Mouse (Mus musculus) mouse embryonic stem cell (cell line): ENCODE results near the gene Agpat4.

Experiments used
- in situ Hi-C, 2 experiments: fragments of 300-500 bp; cut with MboI; formaldehyde crosslinking; loops; 1 replicate in 1 of 2; 3 replicates in 1 of 2; pipeline ENCODE4 v1.14.3; 2019 to 2020; ENCODE audit warnings: low sequenced_read_pairs in 2 of 2, low pct_unique_long_range_greater_than_20kb in 1 of 2, mixed read lengths in 1 of 2; ENCODE audit not compliant: unreplicated experiment in 1 of 2

Gene Agpat4

DNA sequence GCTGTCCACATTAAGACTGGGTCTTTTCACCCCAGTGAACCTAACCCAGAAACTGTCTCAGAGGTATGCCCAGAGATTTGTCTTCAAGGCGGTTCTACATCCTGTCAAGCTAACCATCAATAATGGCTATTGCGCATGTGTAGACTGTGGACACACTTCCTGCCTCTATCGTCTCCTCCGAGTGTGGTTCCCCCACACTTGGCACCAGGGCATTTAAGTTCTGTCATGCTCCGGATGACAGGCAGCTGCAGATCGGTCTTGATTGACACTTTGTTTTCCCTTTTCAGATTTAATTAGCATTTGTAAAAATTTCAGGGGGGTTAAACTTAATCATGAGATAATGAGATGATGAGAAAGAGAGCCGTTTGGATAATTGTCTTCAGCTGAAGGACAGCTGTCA is 56.4 kb downstream of the Agpat4 start:
- in situ Hi-C loops = no loop called here

- in situ Hi-C loops = no loop called here
Observed at GRCm38 (mm10) chr17:12175626-12176025, 57.1 kb downstream of the Agpat4 start.

- in situ Hi-C loops = no loop called here
Observed at GRCm38 (mm10) chr17:12179339-12179738, 60.8 kb downstream of the Agpat4 start.

DNA sequence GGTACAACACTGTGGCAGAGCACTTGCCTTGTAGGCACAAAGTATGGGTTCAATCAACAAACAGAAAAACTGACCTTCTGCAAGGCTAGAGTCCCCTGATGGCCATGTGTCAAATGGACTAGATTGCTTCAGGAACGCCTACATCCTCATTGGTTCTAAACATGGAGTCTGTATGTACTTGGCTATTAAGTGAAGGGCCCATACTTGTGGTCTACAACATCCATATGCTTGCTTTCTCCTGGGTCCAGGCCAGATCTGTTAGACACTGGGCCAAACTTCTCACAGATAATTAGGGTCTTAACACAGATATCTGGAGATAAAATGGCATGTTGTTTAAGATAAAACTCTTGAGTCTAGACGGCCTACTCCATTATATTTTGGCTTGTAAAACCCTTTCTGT is 61.3 kb downstream of the Agpat4 start:
- in situ Hi-C loops = no loop called here

- in situ Hi-C loops = no loop called here
Observed at GRCm38 (mm10) chr17:12182702-12183485, 64.4 kb downstream of the Agpat4 start.

GRCm38 (mm10) chr17:12184283-12184682 is 65.8 kb downstream of the Agpat4 start:
- in situ Hi-C loops = no loop called here

DNA sequence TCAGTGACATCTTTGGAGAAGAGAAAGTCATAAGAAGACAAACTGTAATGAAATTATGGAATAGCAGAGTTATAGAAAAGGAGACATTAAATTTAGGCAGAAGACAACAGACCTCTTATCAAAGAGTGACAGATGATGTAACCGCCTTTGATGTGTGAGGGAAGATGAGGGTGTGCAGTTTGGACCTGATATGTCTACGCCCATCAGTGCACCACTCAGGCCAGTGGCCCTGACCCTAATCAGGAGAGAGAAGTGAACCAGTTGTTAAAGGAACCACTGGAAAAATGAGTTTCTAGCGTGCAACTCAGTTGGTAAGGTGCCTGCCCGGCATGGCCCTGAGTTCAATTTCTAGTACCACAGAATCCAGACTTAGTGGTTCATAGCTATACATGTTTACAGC is 67.4 kb downstream of the Agpat4 start:
- in situ Hi-C loops = no loop called here

DNA sequence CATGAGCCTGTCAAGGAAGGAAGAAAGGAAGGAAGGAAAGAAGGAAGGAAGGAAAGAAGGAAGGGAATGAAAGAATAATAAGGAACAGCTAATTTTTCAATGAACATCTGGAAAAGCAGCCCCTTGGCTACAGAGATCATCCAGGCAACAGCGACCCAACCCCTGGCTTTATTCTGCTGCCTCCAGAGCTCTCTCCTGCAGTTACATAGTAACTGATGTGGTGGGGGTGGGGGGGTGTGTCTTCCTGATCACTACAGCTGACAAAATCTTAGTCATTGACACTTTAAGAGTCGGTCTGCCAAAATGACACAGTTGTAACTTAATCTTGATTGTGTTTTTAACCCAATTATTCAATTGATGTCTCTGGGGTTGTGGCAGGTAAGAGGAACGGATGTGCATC is 67.8 kb downstream of the Agpat4 start:
- in situ Hi-C loops = no loop called here

DNA sequence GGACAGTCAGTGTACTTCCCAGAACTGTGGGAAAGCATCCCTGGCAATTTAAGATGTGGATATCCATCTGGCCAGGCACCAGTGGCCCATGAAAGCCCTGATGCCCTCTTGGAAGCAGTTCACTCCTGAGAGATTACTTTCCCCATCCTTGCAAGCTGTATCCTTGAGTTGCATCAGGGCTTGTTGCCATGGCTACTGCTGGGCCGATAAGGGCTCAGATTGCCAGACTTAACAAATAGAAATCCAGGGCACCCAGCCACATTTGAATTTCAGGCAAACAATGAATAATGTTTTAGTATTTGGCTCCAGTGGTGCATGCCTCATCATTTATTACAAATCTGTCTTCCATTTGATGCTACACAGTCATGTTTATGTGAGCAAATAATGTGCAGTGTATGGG is 69.3 kb downstream of the Agpat4 start:
- in situ Hi-C loops = no loop called here

DNA sequence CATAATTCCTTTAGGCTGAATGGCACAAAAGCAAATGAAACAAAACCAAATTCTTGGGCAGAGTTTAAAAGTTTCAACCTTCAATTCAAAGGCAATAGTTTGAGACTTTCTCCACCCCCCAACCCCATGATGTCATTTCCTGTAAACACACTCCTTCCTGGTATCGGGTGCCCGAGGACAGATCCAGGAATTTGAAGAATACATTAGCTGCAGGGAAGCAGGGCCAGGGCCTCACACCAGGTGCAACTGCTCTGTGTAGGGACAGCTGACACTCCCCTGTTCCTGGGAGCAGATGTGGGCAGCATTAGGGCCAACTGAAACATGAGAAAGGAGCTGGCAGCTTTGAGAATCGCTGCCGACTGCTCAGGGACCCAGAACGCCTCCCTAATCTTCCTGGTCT is 76.6 kb downstream of the Agpat4 start:
- in situ Hi-C loops = no loop called here

- in situ Hi-C loops = no loop called here
Observed at GRCm38 (mm10) chr17:12195604-12196003, 77.1 kb downstream of the Agpat4 start.

DNA sequence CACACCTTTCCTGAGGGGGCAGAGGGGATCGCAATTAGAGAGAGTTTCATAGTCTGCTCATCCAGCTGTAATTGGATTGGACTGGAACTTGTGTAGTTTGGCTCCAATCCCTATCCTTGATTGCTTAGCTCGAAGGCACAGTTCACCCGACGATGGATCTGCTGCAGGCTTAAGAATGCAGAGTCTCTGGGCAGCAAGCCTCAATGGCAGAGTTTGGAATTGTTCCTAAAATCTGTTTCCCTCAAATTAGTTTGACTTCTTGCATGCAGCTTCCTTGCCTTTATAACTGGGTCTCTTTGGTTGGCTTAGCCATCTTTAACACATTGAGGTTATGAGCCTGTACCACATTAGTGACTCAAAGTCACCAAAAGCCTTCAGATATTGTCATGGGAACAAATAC is 81.4 kb downstream of the Agpat4 start:
- in situ Hi-C loops = no loop called here

- in situ Hi-C loops = no loop called here
Observed at GRCm38 (mm10) chr17:12201086-12201485, 82.6 kb downstream of the Agpat4 start.

- in situ Hi-C loops = no loop called here
Observed at GRCm38 (mm10) chr17:12203414-12203897, 85.0 kb downstream of the Agpat4 start.

- in situ Hi-C loops = no loop called here
Observed at GRCm38 (mm10) chr17:12204246-12204645, 85.7 kb downstream of the Agpat4 start.

DNA sequence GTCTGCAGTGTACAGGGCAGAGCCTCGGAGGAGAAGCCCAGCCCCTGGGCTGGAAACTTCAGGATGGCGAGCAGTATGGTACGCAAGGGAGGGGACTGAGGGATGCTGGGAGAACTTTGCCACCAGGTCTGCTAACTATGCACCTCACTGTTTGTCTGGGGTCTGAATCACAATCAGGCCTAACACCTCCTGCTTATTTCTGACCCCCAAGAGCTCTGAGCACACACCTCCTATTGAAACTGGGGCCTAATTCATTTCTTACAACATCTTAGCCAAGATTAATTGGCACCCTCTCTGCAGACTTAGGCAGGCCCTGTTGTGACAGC is 86.1 kb downstream of the Agpat4 start:
- in situ Hi-C loops = no loop called here

DNA sequence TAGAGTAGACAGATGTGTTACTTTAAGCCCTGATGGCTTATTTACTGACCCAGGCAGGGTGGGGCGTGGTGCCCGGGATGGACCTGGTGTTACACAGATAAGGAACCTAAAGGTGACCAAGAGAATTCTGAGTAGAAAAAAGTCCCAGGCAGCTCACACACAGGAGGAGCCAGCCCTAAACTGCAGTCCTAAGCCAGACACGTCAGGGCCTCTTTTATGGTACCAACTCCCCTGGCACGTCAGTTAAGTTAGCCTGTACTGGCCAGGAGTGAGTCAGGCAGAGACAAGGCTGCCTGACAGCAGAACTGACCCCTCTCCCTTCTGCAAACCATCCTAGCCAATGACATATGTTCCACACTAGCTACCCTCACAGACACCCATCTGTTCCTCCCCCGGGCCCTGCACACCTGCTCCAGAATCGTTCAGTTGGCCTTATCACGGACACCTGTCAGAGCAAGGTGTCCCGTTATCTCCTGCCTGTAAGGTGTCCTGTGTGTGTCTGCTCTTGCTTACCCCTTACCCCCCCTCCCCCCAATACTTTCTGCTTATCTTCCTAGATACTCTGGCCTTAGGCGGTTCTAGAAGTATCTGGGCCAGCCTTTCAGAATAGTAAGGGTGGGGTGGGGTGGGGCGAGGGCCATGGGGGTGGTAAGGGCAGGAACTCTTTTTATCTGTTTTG is 86.7 kb downstream of the Agpat4 start:
- in situ Hi-C loops = no loop called here

DNA sequence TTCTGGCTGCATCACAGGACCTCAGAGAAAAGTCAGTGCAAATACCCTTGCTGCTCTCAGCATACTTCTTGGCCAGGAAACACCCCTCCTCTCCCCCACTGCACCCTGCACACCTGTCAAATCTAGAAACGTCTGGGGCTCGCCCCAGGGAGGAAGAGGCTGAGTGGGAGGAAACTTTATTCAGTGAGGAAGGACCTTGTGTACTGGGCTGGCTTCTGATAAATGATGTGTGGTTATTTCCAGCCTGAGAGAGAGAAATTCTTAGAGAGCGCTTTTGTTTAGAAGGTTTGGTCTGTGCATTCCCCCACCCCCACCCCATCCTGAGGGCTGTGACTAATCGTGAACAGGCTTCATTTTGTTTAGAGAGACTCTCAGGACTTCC is 87.2 kb downstream of the Agpat4 start:
- in situ Hi-C loops = no loop called here

GRCm38 (mm10) chr17:12206248-12206647 is 87.7 kb downstream of the Agpat4 start:
- in situ Hi-C loops = no loop called here

- in situ Hi-C loops = no loop called here
Observed at GRCm38 (mm10) chr17:12207022-12207548, 88.6 kb downstream of the Agpat4 start.
